ENCODE assay signal across 12 mouse cellular contexts in genomic region chr1:128223304-128223703, GRCm38 (mm10). TPM values are rescaled to one million over a fixed set of nuclear protein-coding genes. Genes with fewer than 3 reads are reported as not detected.
DNase-seq lines count a peak whose midpoint lies in the region; ATAC-seq and TF ChIP-seq lines count a peak whose summit lies in the region.
"Had no signal": no experiment of that assay in that cellular context is flagged by ENCODE, and none has a peak within 500 bp of the region (broad histone marks: within the 10 kb centered on the region; RNA-seq: fewer than 3 reads in every experiment).

No protein-coding gene starts in this region.

- no peaks in the 10 kb centered on the region for H3K27me3 ChIP-seq in intestine, postnatal 0 days (replicated peaks; ENCODE audit: control insufficient read depth, insufficient read depth, low read length)
- H3K27me3 ChIP-seq in intestine, embryonic 16.5 days (replicated peaks; ENCODE audit: control insufficient read depth, insufficient read depth, low read length), result no peaks in the 10 kb centered on the region
- no peaks in the 10 kb centered on the region for H3K27me3 ChIP-seq in thymus, adult 2 months (ENCODE audit: control insufficient read depth, insufficient read depth, low read length)
- H3K27me3 ChIP-seq: heart, embryonic 13.5 days; lung, embryonic 15.5 days had no signal

- H3K9ac ChIP-seq in intestine, postnatal 0 days (ENCODE audit: low read depth, low read length), result no peak overlapping the region
- no peak overlapping the region for H3K9ac ChIP-seq in intestine, embryonic 16.5 days (ENCODE audit: low read depth, low read length)
- H3K9ac ChIP-seq: heart, embryonic 13.5 days; lung, embryonic 15.5 days had no signal

- H3K4me3 ChIP-seq in intestine, postnatal 0 days (ENCODE audit: low read depth, low read length), result no peak overlapping the region
- no peak overlapping the region for H3K4me3 ChIP-seq in intestine, embryonic 16.5 days (ENCODE audit: low read length)
- no peak overlapping the region for H3K4me3 ChIP-seq in thymus, adult 2 months (ENCODE audit: control insufficient read depth, insufficient read depth, low read length)
- H3K4me3 ChIP-seq: heart, embryonic 13.5 days; lung, embryonic 15.5 days had no signal

- no peak for ATAC-seq in intestine, postnatal 0 days
- ATAC-seq in intestine, embryonic 16.5 days, result no peak
- 0 out of 2 replicates have a peak, but pooled peaks have one; percentile 60 for ATAC-seq in common myeloid progenitor, adult 5-6 weeks (replicated peaks; ENCODE audit: low read depth, poor library complexity, severe bottlenecking)

- TF ChIP-seq CTCF in intestine, postnatal 0 days (IDR thresholded peaks at IDR 0.05; ENCODE audit: low read depth), result peak; percentile 65
- no peak for TF ChIP-seq CTCF in thymus, adult 2 months (IDR thresholded peaks at IDR 0.05; ENCODE audit: borderline replicate concordance, control insufficient read depth, extremely low read depth, insufficient read depth, low read length, poor library complexity)

- 87% methylated on average over 1 of the region's 1 CpGs for WGBS in intestine, postnatal 0 days
- WGBS in intestine, embryonic 16.5 days, result 81% methylated on average over 1 of the region's 1 CpGs
- 91% methylated on average over 1 of the region's 1 CpGs for WGBS in thymus, adult 2 months

- no peaks in the 10 kb centered on the region for H3K4me1 ChIP-seq in intestine, postnatal 0 days (replicated peaks; ENCODE audit: control insufficient read depth, insufficient read depth, low read length)
- no peaks in the 10 kb centered on the region for H3K4me1 ChIP-seq in intestine, embryonic 16.5 days (ENCODE audit: control insufficient read depth, insufficient read depth, low read length)
- H3K4me1 ChIP-seq in thymus, adult 2 months (replicated peaks; ENCODE audit: control insufficient read depth, insufficient read depth, low read length), result no peaks in the 10 kb centered on the region
- H3K4me1 ChIP-seq: heart, embryonic 13.5 days; lung, embryonic 15.5 days had no signal

- H3K4me2 ChIP-seq in intestine, postnatal 0 days (replicated peaks; ENCODE audit: low read depth), result no peak overlapping the region
- H3K4me2 ChIP-seq in intestine, embryonic 16.5 days (ENCODE audit: low read depth, low read length), result no peak overlapping the region
- H3K4me2 ChIP-seq: heart, embryonic 13.5 days; lung, embryonic 15.5 days had no signal

- peaks cover 27% of the 10 kb centered on the region for H3K36me3 ChIP-seq in intestine, postnatal 0 days (ENCODE audit: control insufficient read depth, insufficient read depth)
- H3K36me3 ChIP-seq in intestine, embryonic 16.5 days (ENCODE audit: control insufficient read depth, insufficient read depth, low read length), result 0 out of 2 replicates have a peak, but pooled peaks cover 3% of the 10 kb centered on the region
- H3K36me3 ChIP-seq in thymus, adult 2 months (ENCODE audit: control insufficient read depth, insufficient read depth, low read length), result peaks cover 45% of the 10 kb centered on the region

- no peak overlapping the region for H3K27ac ChIP-seq in intestine, postnatal 0 days (ENCODE audit: low read depth, low read length)
- no peak overlapping the region for H3K27ac ChIP-seq in intestine, embryonic 16.5 days (ENCODE audit: low read length)
- H3K27ac ChIP-seq in thymus, adult 2 months (ENCODE audit: control insufficient read depth, insufficient read depth, low read length), result no peak overlapping the region
- H3K27ac ChIP-seq: heart, embryonic 13.5 days; lung, embryonic 15.5 days had no signal

- H3K9me3 ChIP-seq in intestine, postnatal 0 days (ENCODE audit: control insufficient read depth), result no peaks in the 10 kb centered on the region
- H3K9me3 ChIP-seq in intestine, embryonic 16.5 days (ENCODE audit: control insufficient read depth, low read length), result no peaks in the 10 kb centered on the region
- H3K9me3 ChIP-seq: heart, embryonic 13.5 days; lung, embryonic 15.5 days had no signal

- no peak for TF ChIP-seq POLR2A in thymus, adult 2 months (IDR thresholded peaks at IDR 0.05; ENCODE audit: control insufficient read depth, extremely low read depth, insufficient read depth, low read length, poor library complexity)

- peak; percentile 9 for DNase-seq in thymus, postnatal 0 days (ENCODE audit: low spot score)
- DNase-seq in thymus, adult 2 months, result no peak
- DNase-seq in natural killer cell, adult 2 months (ENCODE audit: low spot score in 2 of 2), result no peak
- DNase-seq in ovary, adult 18-20 months (ENCODE audit: low spot score), result no peak
- DNase-seq: cerebellum, adult 9-10 months; spleen, adult 18-20 months; thymus, adult 18-20 months had no signal

RNA-seq across cellular contexts. Expression of gene Ubxn4, which starts 20.5 kb away (rescaled TPM):
- 73.9 and 74.6 TPM in 2 replicates for polyA plus RNA-seq in intestine, postnatal 0 days (2015; fragmentation: Nextera tagmentation; extraction: Ambion mirVana)
- 77.5 and 77.8 TPM in 2 replicates for polyA plus RNA-seq in intestine, embryonic 16.5 days (2015; fragmentation: Nextera tagmentation; extraction: Ambion mirVana)
- polyA plus RNA-seq in thymus, postnatal 0 days (2015; fragmentation: Nextera tagmentation; extraction: Ambion mirVana), result 84.9 and 96.4 TPM in 2 replicates
- 25.4 and 26.7 TPM in 2 replicates for polyA plus RNA-seq in thymus, adult 2 months (2012; rRNA removed)
- 100 and 140 TPM in 2 replicates for total RNA-seq in common myeloid progenitor, adult 5-6 weeks (2017)
